Mouse (Mus musculus): ENCODE data around the gene Bicra.

GRCm38 (mm10) chr7:15975451-15975850 lies 72.3 kb downstream of the Bicra start:
- no peak for TF ChIP-seq POLR2A (IDR thresholded peaks at IDR 0.05; ENCODE audit: borderline replicate concordance, low read depth, low read length)
- TF ChIP-seq CTCF (IDR thresholded peaks at IDR 0.05; ENCODE audit: low read depth, low read length): no peak
